Mouse (Mus musculus): ENCODE measurements around the gene Mad2l1bp. TPM values are rescaled to one million over a fixed set of nuclear protein-coding genes. Genes with fewer than 3 reads are reported as not detected.

The Mad2l1bp gene
- polyA plus RNA-seq, 2 experiments from 2014 or later, result 59.6 to 59.9 TPM

GRCm38 (mm10) chr17:46154336-46154735, 983 bp upstream of the Mad2l1bp start:
- ATAC-seq, result no peak

- ATAC-seq, result peak; percentile 98
Measured at GRCm38 (mm10) chr17:46143578-46144423, 9.6 kb downstream of the Mad2l1bp start, which contains the start of gene Rsph9. Rsph9 (minus strand) TSS chr17:46144216.

GRCm38 (mm10) chr17:46139872-46140271, 13.5 kb downstream of the Mad2l1bp start:
- ATAC-seq, result no peak

- ATAC-seq, result no peak
Measured at GRCm38 (mm10) chr17:46138563-46139236, 14.7 kb downstream of the Mad2l1bp start.

GRCm38 (mm10) chr17:46132862-46133261, 20.5 kb downstream of the Mad2l1bp start:
- ATAC-seq, result no peak

- ATAC-seq, result peak; percentile 65
Measured at GRCm38 (mm10) chr17:46132058-46132718, 21.2 kb downstream of the Mad2l1bp start.

- ATAC-seq, result no peak
Measured at GRCm38 (mm10) chr17:46129741-46130498, 23.4 kb downstream of the Mad2l1bp start.

GRCm38 (mm10) chr17:46127814-46128493, 25.4 kb downstream of the Mad2l1bp start:
- no peak for ATAC-seq

GRCm38 (mm10) chr17:46126608-46127007, 26.7 kb downstream of the Mad2l1bp start:
- ATAC-seq, result no peak

- no peak for ATAC-seq
Measured at GRCm38 (mm10) chr17:46123953-46124700, 29.2 kb downstream of the Mad2l1bp start.

GRCm38 (mm10) chr17:46123285-46123684, 30.1 kb downstream of the Mad2l1bp start:
- ATAC-seq, result no peak

- ATAC-seq, result no peak
Measured at GRCm38 (mm10) chr17:46122791-46123190, 30.6 kb downstream of the Mad2l1bp start.

GRCm38 (mm10) chr17:46119641-46120040, 33.7 kb downstream of the Mad2l1bp start:
- no peak for ATAC-seq

GRCm38 (mm10) chr17:46118423-46118850, 34.9 kb downstream of the Mad2l1bp start:
- ATAC-seq, result no peak

GRCm38 (mm10) chr17:46117623-46118422, 35.5 kb downstream of the Mad2l1bp start:
- ATAC-seq, result no peak

- no peak for ATAC-seq
Measured at GRCm38 (mm10) chr17:46116881-46117280, 36.5 kb downstream of the Mad2l1bp start.

- ATAC-seq, result no peak
Measured at GRCm38 (mm10) chr17:46116138-46116537, 37.2 kb downstream of the Mad2l1bp start.

- ATAC-seq, result no peak
Measured at GRCm38 (mm10) chr17:46115489-46115888, 37.9 kb downstream of the Mad2l1bp start.

GRCm38 (mm10) chr17:46110402-46111289, 42.7 kb downstream of the Mad2l1bp start, which contains the start of gene Mrps18a:
Mrps18a (plus strand) TSS chr17:46110986.
- ATAC-seq, result peak; percentile 96
